Mouse (Mus musculus) hindbrain, embryonic 11.5 days (tissue): ENCODE measurements around the gene Abcg8. TPM values are rescaled to one million over a fixed set of nuclear protein-coding genes. Genes with fewer than 3 reads are reported as not detected.

ENCODE experiments used
- ATAC-seq: fragments of 200-750 bp; cut with Nextera tagmentation; 2 replicates; pipeline ENCODE4 v1.8.0; 2017; ENCODE audit warnings: mild to moderate bottlenecking, moderate TSS enrichment, moderate library complexity; ENCODE audit not compliant: low FRiP score
- DNase-seq: peaks from one replicate; pipeline ENCODE4 v3.0.0-alpha.2; 2015; ENCODE audit warnings: low spot score
- H3K27ac ChIP-seq: fragments of 300-500 bp; sonication (generic); 2 replicates; pipeline ENCODE4 v1.5.1; 2014; ENCODE audit warnings: mild to moderate bottlenecking, low read depth, low read length
- H3K27me3 ChIP-seq: fragments of 300-500 bp; sonication (generic); 2 replicates; pipeline ENCODE4 v1.6.1; 2014; ENCODE audit warnings: mild to moderate bottlenecking, low read length, moderate library complexity, mixed read lengths; ENCODE audit not compliant: control insufficient read depth, insufficient read depth
- H3K36me3 ChIP-seq: fragments of 300-500 bp; sonication (generic); 2 replicates; pipeline ENCODE4 v1.6.1; 2014; ENCODE audit warnings: mild to moderate bottlenecking, low read length, moderate library complexity, mixed read lengths; ENCODE audit not compliant: control insufficient read depth, insufficient read depth
- H3K4me1 ChIP-seq: fragments of 300-500 bp; sonication (generic); replicated peaks from 2 replicates; pipeline ENCODE4 v1.6.1; 2014; ENCODE audit warnings: low read length, mixed read lengths; ENCODE audit not compliant: control insufficient read depth, insufficient read depth
- H3K4me2 ChIP-seq: fragments of 300-500 bp; sonication (generic); replicated peaks from 2 replicates; pipeline ENCODE4 v1.6.1; 2014; ENCODE audit warnings: mild to moderate bottlenecking, low read depth, low read length
- H3K4me3 ChIP-seq: fragments of 300-500 bp; sonication (generic); 2 replicates; pipeline ENCODE4 v1.5.1; 2014; ENCODE audit warnings: low read depth, low read length
- H3K9ac ChIP-seq: fragments of 300-500 bp; sonication (generic); 2 replicates; pipeline ENCODE4 v1.6.1; 2014; ENCODE audit warnings: low read depth, low read length
- H3K9me3 ChIP-seq: fragments of 300-500 bp; sonication (generic); 2 replicates; pipeline ENCODE4 v1.6.1; 2016; ENCODE audit warnings: low read length; ENCODE audit not compliant: control insufficient read depth
- WGBS: fragments of 180-500 bp; shearing (Covaris S2); extraction: QIAGEN DNeasy Blood & Tissue Kit; methylation state at CpG from one replicate; pipeline ENCODE4 v1.1.7; 2014; 5-methylcytosine and 5-hydroxymethylcytosine counted together
- polyA plus RNA-seq: library from polyadenylated mRNA; unstranded; fragments of >200 nt; fragmentation: Nextera tagmentation; extraction: Ambion mirVana; gene quantifications from 2 replicates; pipeline ENCODE4 v1.2.1, GENCODE M21; 2014

The Abcg8 gene
- polyA plus RNA-seq, 1 experiment from 2014 or later: 0.42 TPM

- ATAC-seq (no peak), DNase-seq (no peak)
- Histone ChIP-seq H3K4me3 (no peak overlapping the region), H3K27me3 (no peaks in the 10 kb centered on the region), H3K9ac (no peak overlapping the region), H3K4me2 (no peak overlapping the region), H3K9me3 (no peaks in the 10 kb centered on the region), H3K36me3 (no peaks in the 10 kb centered on the region; the same call in 1 of the 2 replicates), H3K4me1 (no peaks in the 10 kb centered on the region), H3K27ac (no peak overlapping the region)
- 85% methylated on average over 1 of the region's 1 CpGs for WGBS
These were observed 52.3 kb downstream of the Abcg8 start for GRCm38 (mm10) chr17:84728201-84728911.

- no peaks in the 10 kb centered on the region for H3K27me3 ChIP-seq
- no peak overlapping the region for H3K9ac ChIP-seq
- H3K27ac ChIP-seq: no peak overlapping the region
- H3K4me2 ChIP-seq: no peak overlapping the region
- WGBS: 92% methylated on average over 5 of the region's 5 CpGs
- DNase-seq (no peak), ATAC-seq (no peak)
- H3K9me3 ChIP-seq: no peaks in the 10 kb centered on the region
- H3K36me3 ChIP-seq: no peaks in the 10 kb centered on the region; the same call in 1 of the 2 replicates
- no peak overlapping the region for H3K4me3 ChIP-seq
- H3K4me1 ChIP-seq: no peaks in the 10 kb centered on the region
These were observed 53.0 kb downstream of the Abcg8 start for GRCm38 (mm10) chr17:84729140-84729539.

GRCm38 (mm10) chr17:84731361-84731760 lies 55.3 kb downstream of the Abcg8 start:
- Histone ChIP-seq H3K4me3 (no peak overlapping the region), H3K27ac (no peak overlapping the region), H3K4me1 (no peaks in the 10 kb centered on the region), H3K4me2 (no peak overlapping the region), H3K9ac (no peak overlapping the region), H3K9me3 (no peaks in the 10 kb centered on the region), H3K36me3 (no peaks in the 10 kb centered on the region; the same call in 1 of the 2 replicates), H3K27me3 (no peaks in the 10 kb centered on the region)
- WGBS: 93% methylated on average over 12 of the region's 12 CpGs
- ATAC-seq (no peak), DNase-seq (no peak)

GRCm38 (mm10) chr17:84732612-84733011 lies 56.5 kb downstream of the Abcg8 start:
- H3K9ac ChIP-seq: no peak overlapping the region
- no peak overlapping the region for H3K4me3 ChIP-seq
- H3K9me3 ChIP-seq: no peaks in the 10 kb centered on the region
- no peak for DNase-seq
- H3K4me1 ChIP-seq: no peaks in the 10 kb centered on the region
- H3K27ac ChIP-seq: no peak overlapping the region
- H3K36me3 ChIP-seq: no peaks in the 10 kb centered on the region; the same call in 1 of the 2 replicates
- H3K27me3 ChIP-seq: no peaks in the 10 kb centered on the region
- WGBS: 94% methylated on average over 8 of the region's 8 CpGs
- no peak for ATAC-seq
- no peak overlapping the region for H3K4me2 ChIP-seq

- H3K27ac ChIP-seq: no peak overlapping the region
- no peaks in the 10 kb centered on the region for H3K9me3 ChIP-seq
- H3K27me3 ChIP-seq: no peaks in the 10 kb centered on the region
- DNase-seq: no peak
- no peak overlapping the region for H3K4me2 ChIP-seq
- no peaks in the 10 kb centered on the region for H3K4me1 ChIP-seq
- ATAC-seq: no peak
- no peak overlapping the region for H3K4me3 ChIP-seq
- no peak overlapping the region for H3K9ac ChIP-seq
- 0 out of 2 replicates have a peak, but pooled peaks cover 2% of the 10 kb centered on the region for H3K36me3 ChIP-seq
- WGBS: 63% methylated on average over 9 of the region's 9 CpGs
These were observed 60.6 kb downstream of the Abcg8 start for GRCm38 (mm10) chr17:84736719-84737118.

GRCm38 (mm10) chr17:84738073-84738797 lies 62.1 kb downstream of the Abcg8 start:
- DNase-seq: no peak
- no peaks in the 10 kb centered on the region for H3K27me3 ChIP-seq
- ATAC-seq: no peak
- 0 out of 2 replicates have a peak, but pooled peaks cover 2% of the 10 kb centered on the region for H3K36me3 ChIP-seq
- H3K4me1 ChIP-seq: no peaks in the 10 kb centered on the region
- no peak overlapping the region for H3K4me2 ChIP-seq
- no peaks in the 10 kb centered on the region for H3K9me3 ChIP-seq
- no peak overlapping the region for H3K27ac ChIP-seq
- no peak overlapping the region for H3K4me3 ChIP-seq
- WGBS: 76% methylated on average over 9 of the region's 9 CpGs
- no peak overlapping the region for H3K9ac ChIP-seq

- no peaks in the 10 kb centered on the region for H3K4me1 ChIP-seq
- WGBS: 66% methylated on average over 4 of the region's 4 CpGs
- no peaks in the 10 kb centered on the region for H3K9me3 ChIP-seq
- H3K27me3 ChIP-seq: no peaks in the 10 kb centered on the region
- no peak for DNase-seq
- H3K27ac ChIP-seq: no peak overlapping the region
- no peak overlapping the region for H3K4me3 ChIP-seq
- H3K4me2 ChIP-seq: no peak overlapping the region
- no peak for ATAC-seq
- H3K9ac ChIP-seq: no peak overlapping the region
- no peaks in the 10 kb centered on the region for H3K36me3 ChIP-seq
These were observed 68.2 kb downstream of the Abcg8 start for GRCm38 (mm10) chr17:84744256-84744655.

- DNase-seq: no peak
- no peaks in the 10 kb centered on the region for H3K27me3 ChIP-seq
- H3K9ac ChIP-seq: no peak overlapping the region
- no peaks in the 10 kb centered on the region for H3K36me3 ChIP-seq
- no peaks in the 10 kb centered on the region for H3K9me3 ChIP-seq
- no peak overlapping the region for H3K4me2 ChIP-seq
- ATAC-seq: no peak
- no peak overlapping the region for H3K27ac ChIP-seq
- no peak overlapping the region for H3K4me3 ChIP-seq
- H3K4me1 ChIP-seq: no peaks in the 10 kb centered on the region
- 66% methylated on average over 9 of the region's 9 CpGs for WGBS
These were observed 68.9 kb downstream of the Abcg8 start for GRCm38 (mm10) chr17:84745001-84745400.

GRCm38 (mm10) chr17:84747212-84747611 lies 71.1 kb downstream of the Abcg8 start:
- Histone ChIP-seq H3K4me1 (peaks cover 5% of the 10 kb centered on the region), H3K9me3 (no peaks in the 10 kb centered on the region), H3K36me3 (no peaks in the 10 kb centered on the region), H3K4me3 (no peak overlapping the region), H3K4me2 (no peak overlapping the region), H3K27me3 (no peaks in the 10 kb centered on the region), H3K27ac (no peak overlapping the region), H3K9ac (no peak overlapping the region)
- WGBS: 89% methylated on average over 6 of the region's 6 CpGs
- ATAC-seq (no peak), DNase-seq (no peak)
